Mouse (Mus musculus): ENCODE results near the gene Gtf2ird2.

DNA sequence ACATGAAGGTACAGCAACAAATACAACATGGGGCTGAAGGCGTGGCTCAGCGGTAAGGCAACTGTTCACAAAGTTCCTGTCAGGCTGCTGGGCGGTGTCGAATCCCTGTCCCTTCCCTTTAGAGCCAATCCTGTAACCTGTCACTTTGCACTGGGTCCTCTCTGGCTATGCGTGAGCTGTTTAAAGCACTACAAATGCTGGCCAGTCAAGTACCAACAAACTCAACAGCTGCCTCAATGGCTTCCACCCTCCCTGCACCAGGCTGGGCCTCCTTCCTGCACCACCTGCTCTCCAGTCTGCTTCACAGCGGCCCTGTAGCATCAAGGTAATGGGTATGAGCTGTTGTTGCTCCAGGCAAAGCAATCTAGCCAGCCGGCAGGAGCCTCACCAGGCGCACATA is 84.9 kb downstream of the Gtf2ird2 start:
- no peak for TF ChIP-seq CTCF (IDR thresholded peaks at IDR 0.05; ENCODE audit: control insufficient read depth, insufficient read depth, low read length)
- TF ChIP-seq POLR2A (IDR thresholded peaks at IDR 0.05; ENCODE audit: borderline replicate concordance, control insufficient read depth, low read depth, low read length), result no peak

Data from bone marrow, adult 2 months (tissue).